Mouse (Mus musculus) liver (tissue): ENCODE measurements around the gene Shd.

ENCODE experiments used
- DNase-seq: peaks from one replicate; pipeline ENCODE4 v3.0.0-alpha.2; 2020; ENCODE audit warnings: mixed read lengths

The Shd gene

DNA sequence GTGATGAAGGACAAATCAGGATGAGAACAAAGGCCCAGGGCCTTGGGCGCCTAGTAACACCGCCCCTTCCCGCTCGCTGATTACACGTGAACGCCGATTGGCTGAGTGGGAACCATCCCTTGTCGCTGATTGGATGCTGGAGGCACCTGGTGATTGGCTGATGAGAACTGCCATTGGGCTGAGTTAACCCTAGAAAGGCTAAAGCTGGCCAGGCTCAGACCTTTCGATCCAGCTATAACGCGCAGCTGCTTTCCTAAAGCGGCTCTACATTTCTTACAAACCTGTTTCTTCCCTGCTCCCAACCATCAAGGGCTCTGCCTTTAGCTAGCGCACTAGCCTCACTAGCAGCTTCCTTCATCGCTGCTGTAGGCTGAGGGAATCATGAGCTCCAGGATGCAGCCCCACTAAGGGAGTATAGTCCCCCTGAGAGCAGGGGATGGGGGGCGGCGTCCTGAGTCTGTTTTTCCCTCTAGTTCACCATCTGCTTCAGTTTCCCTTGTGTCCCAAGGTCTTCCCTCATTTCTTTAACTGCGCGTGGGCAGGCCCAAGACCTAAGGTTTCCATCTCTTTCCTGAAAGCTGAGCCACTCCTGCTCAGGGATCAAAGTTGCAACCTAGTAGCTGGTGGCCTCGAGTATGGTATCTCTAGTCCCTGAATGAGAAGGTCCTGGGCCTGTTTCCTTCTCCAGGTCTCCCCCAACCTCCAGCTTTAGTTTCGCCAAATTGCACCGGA, 38.3 kb downstream of the Shd start:
- peak; percentile 92 for DNase-seq

DNA sequence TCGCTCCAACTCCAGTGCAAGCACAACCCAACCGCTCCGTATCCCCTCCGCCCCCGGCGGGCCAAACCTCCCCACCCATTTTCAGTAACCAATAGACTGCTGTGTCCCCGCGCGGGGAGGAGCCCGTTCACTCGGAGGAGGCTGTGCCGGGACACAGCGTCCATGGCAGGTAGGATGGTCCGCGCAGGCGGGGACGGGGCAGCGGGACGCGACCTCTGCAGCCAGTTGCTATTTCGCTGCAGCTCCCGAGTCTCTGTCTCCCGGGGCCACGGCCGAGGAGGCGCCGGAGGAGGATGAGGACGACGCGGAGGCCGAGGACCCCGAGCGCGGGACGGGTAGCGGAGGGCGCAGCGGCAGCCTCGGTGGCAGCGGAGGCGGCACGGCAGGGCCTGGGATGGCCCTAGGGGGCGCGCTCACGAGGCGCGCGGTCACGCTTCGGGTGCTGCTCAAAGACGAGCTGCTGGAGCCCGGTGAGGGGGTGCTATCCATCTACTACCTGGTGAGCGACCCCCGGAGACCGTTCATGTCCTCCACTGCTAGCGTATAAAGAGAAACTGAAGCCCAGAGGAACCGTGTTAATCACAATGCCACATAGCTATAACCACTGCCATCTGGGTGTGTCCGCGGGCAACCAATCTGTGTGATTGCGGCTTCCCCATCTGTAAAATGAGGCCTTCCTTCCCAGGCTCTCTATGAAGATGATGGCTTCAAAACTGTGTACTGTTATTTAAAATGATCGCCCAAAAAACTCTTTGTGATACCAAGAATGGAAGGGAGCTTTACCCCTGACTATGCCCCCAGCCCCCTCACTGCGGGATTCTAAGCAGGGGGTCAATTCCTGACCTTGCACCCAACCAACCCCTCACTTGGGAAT, 39.1 kb downstream of the Shd start:
- DNase-seq = peak; percentile 93

DNA sequence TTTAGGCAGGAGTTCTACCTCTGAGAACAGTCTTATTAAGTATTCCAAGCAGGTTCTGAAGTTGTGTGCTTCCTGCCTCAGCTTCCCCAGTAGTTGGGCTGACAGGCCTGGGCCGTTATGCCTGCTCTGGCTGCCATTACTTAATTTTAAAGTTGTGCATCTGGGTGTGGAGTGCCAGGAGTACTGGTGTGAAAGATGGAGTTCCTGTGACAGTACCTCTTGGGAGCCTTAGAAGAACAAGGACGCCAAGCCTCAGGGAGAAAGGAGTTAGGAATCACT, 39.6 kb downstream of the Shd start:
- no peak for DNase-seq

DNA sequence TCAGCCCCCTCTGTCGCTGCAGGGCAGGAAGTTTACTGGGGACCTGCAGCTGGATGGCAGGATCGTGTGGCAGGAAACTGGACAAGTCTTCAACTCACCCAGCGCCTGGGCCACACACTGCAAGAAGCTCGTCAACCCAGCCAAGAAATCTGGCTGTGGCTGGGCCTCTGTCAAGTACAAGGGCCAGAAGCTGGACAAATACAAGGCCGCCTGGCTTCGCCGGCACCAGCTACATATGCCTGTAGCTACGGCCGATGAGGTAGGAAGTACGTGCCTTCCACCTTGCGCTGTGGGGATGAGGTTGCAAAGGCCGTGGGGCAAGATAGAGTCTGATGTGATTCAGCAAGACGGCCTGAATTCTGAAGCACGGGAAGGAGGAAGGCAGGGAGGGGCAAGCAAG, 40.0 kb downstream of the Shd start:
- no peak for DNase-seq

DNA sequence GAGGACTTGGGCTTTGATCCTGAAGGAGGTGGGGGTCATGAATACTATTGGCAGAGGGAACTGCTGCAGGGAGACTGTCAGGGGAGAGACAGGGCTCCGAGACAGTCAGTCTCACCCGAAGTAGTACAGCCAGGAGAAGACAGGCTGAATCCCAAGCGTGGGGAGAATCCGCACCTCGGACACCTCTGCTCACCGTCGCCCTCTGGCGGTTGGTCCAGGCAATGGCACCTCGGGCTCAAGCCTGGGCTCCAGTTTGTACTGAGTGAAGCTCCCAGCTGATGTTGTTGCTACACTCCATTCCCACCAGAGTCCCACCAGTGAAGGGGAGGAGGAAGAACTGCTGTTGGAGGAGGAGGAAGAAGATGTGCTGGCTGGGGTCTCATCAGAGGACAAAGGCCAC, 40.4 kb downstream of the Shd start:
- peak; percentile 81 for DNase-seq

DNA sequence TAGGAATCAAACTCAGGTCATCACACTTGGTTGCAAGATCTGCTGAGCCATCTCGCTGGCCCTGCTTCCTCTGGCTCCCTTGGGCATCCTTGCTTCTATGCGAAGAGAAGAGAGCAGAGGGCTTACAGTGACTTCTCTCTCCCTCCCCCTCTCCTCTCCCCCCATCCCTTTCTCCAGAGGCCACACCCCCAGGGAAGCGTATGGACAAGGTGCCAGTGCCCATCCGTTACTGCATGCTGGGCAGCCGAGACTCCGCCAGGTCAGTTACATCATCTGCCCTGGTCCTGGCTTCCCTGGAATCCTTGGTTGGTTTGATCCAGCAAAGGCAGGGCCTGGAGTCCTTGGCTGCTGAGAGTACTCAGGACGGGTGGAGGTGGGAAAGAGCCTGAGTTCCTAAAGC, 41.2 kb downstream of the Shd start:
- DNase-seq = no peak

DNA sequence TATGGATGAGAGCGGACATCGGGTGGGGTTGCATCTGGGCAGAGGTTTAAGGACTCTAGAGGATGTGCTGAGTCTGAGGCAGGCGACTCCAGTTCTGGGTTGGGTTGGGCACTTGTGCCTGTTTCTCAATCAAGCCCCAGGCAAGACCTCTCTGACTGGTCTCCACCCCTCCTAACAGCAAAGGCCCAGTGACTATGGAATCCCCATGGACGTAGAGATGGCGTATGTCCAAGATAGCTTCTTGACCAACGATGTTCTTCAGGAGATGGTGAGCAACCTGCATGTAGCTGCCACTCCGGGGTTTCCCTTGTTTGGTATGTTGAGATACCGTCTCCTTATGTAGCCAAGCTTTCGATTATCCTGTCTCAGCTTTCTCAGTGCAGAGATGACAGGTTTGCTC, 45.0 kb downstream of the Shd start:
- no peak for DNase-seq

DNA sequence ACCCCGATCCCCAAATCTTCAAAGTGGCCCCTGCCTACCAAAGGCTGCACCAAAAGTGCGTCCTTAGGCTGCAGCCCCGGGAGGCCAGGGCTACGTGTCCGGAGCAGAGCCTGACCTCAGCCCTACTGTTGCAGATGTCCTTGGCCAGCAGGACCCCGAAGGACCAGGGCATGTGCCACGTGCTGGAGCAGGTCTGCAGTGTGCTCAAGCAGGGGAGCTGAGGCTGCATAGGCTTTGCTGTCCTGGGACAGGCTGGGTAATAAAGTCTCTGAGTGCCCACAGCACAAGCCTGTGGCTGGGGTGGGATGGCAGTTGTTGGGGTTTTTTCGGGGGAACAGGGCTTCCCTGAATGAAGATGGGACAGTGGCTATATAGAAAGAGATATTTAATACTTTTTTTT, 46.1 kb downstream of the Shd start:
- DNase-seq = no peak

DNA sequence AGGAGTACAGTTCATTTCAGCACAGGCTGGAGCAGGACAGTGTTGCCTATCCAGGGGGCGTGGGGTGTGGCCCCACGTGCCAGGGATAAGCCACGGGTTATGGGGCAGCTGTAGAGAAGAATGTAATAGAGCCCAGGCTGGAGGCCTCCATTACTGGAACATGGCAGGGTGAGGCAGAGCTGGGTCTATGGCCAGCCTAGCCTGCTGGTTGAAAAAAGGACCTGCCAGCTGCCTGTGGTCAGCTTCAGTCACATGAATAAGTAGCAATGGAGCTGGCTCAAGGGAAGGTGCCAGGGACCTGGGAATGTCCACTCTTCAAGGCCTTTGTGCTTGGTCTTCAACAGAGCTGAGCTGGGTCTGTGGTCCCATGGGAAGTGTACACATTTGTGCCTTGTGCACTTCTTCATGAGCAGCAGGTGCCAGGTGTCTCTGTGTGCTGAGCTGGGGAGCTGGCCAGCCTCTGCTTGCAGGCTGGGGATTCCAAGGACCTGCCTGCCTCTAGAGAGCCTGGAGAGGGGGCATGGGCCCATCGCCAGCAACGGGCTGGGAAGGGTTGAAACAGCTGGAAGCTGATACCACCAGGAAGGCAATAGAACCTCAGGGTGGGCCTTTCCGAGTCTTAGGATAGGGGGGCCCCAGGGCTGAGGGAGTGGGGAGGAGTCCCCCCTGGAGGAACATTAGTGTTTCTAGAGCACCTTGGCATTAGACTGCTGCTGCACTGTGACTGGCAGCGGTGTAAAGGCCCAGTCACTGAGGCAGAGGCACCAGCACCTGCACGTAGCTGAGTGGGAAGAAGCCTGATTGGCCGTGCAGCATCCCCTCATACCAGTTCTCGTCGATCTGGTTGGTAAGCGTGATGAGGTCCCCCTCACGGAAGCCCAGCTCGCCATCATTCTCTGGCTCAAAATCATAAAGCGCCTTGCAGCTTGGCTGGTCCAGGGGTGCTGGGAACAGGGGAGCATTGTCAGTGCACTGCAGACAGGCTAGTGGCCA, 46.8 kb downstream of the Shd start:
- no peak for DNase-seq

DNA sequence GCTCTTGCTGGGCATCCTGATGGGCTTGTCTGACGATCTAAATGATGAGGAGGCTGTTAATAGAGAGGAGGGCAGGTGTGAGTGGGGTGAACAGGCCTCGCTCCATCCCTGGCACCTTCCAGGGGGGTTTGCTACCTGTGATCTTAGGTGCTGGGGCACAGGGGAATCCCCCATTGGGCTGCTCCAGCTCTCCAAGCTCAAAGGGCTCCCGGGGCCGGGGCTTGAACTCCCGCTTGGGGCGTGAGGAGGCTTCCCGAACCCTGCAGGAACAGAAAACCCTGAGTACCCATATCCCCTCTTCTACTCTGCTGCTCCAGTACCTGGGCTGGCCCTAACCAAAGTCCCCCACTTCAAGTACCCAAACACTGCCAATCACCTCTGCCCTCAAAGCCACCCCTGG, 47.6 kb downstream of the Shd start:
- DNase-seq = no peak

DNA sequence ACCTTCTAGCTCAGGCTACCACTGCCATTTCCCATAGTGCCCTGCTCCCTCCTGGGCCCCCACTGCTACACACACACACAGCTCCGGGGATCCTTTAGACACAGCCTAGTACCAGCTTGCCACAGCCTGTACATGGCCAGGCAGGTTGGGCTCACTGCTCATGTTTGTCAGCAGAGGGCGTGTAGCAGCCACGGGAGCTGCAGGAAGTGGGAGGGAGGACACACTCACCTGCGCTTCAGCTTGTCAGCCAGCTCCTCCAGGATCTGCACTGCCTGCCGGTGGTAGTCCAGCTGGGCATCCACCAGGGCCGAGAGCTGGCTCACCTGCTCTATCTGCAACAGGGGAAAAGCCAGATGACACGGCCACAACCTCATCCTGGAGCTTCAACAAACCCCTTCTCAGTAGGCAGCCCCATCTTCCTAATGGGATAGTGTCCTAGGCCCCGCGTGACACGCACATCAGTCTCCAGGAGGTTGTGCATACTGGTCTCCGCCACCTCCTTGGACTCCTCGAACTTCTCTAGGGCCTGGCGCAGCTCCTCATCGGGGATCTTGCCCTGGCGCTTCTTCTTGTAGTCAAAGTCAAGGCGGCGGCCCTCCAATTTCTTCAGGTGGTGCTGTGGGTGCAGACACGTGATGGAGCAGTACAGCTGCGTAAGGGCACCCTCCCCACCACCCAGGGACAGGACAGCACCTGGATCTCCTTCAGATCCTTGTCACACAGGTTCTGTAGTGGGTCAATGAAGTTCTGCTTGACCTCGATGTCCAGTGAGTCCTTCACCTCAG, 48.3 kb downstream of the Shd start:
- DNase-seq = peak; percentile 37

DNA sequence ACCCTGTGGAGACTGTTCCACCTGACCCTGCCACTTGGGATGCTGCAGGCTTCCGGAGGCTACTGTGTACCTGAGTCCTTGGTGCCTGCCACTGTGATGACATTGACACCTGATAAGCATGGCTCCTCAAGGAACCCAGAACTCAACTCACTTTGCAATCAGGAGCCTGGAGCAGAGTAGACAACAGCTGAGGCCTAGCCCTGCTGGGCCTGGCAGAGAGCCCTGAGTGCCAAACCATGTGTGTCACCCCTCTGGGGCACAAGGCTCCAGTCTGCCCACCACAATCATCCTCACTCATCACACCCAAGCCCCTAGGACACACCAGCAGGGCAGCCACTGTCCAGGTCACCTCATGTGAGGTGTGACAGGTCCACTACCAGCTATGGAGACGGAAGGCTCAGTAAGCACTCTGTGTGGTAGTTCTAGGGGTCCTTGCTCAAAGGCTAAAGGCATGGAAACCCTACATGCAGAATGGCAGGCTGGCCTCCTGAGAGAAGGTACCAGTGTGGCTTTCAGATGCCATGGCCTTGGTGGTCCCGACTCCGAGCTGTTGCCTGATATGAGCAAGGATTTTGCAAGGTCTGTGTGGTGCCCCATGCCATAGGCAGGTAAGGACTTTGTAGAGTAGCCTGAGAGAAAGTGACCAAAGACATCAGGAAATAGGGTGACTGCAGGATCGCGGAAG, 50.3 kb downstream of the Shd start:
- DNase-seq = no peak

DNA sequence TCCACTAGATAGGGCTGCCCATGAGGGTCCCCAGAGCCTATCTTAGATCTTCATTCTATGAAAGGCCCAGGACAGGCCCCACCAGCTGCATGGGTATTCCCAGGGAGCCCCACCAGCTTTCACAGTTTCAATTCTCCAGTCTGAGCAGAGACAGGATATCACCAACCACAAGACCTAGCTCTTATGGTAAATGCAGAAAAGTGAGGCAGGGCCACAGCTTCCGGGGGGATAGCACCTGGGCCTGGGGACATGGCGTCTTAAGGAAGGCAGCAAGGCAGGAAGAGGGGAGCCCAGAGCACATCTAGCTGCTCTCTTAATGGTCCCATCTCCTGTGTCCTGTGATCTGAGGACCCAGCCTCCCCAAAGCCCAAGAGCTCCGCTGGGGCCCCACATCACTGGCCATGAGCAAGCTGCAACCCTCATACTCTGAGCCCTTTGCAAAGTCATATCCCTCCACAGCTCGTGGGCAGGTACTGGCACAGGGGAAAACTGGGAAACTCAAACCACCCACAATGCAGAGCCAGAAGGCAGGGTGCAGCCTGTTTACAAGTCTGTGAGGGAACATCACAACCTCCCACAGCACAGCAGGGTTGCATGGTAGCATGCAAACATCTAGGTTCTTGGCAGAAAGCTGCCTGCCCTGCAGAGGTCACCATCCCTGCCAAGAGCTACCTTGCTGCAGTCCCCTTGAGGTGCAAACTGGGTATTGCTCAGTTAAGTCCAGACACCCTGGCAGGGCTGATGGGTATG, 51.1 kb downstream of the Shd start:
- no peak for DNase-seq

DNA sequence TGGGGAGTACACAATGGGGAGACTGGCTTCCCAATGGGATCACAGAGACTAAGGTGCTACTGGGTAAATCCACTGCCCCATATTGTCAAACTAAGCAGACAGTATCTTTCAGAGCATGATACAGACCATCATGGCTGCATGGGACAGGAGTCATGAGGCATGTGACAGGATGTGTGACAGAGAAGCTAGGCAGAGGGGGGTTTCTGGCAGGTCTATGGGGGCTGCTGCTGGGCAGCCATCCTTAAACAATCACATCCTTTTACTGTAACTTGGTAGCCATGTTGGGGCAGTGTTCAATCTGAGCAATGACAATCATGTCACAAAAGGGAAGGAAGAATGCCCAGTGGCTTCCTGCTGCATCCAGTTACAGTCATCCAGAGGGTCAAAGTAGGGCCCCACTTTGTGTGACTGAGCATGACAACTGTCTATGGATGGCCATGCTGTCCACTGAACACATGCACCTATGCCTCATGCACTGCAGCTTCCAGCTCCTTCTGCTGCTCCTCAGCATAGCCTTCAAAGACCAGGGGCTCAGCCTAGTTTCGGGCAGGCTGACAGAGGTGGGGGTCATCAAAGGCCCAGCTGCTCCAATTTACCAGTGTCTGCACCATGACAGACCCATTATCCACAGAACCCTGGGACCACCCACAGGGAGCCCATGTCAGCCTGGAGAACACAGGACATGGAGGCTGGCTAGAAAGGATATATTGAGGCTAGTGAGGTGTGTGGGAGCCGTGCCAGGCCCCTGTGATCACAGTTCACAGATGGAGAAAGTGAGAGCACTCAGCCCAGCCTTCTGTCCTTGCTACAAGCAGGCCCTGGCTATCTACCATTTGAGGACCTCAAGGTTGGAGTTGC, 52.1 kb downstream of the Shd start:
- DNase-seq = no peak

DNA sequence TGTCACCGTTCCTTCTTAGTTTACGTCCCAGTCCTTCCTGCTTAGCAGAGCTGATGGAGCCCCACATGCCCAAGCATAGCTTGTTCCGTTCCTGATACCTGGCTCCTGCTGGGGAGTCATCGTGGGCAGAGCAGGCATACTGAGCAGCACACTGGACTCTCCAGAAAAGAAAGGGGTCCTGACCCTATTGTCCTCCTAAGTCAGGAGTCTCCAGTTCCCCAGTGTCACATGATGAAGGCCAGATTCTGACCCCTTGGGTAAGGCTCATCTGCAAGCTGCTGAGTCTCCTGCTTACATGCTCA, 52.7 kb downstream of the Shd start:
- DNase-seq = no peak

DNA sequence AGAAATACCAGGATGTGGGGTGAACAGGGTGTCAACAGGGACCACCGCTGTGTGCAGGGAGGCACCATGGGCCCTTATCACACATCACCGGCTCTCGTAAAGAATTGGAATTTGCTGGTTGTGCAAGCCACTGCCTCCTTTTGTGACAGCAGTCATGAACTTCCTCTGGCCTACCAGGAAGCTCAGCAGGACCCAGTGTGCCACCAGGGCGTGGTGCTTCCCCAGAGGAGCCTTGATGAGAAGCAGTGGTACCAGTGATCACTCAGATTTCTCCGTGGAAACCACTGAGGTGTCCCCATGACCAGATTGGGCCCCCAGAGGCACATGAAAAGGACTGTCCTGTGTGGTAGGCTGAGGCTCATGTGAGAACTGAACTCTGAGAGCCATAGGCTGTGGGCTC, 53.1 kb downstream of the Shd start:
- no peak for DNase-seq

DNA sequence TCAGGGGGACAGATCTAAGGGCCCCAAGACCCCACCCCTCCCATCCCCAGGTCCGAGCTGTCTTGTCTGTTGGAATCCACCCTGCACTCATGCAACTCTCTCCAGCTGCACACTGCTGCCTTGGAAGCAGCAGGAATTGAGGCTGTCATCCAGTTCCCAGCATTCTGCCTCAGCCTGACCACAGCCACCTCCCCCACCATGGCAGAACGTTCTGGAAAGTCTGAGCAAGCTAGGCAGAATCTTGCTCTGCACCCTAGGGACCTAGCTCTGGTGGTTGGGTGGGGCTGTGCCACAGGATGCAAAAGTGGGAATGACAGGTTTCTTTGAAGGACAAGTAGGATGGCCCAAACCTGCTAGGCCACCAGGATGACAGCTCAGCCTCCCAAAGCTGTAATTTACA, 54.2 kb downstream of the Shd start:
- DNase-seq = no peak

DNA sequence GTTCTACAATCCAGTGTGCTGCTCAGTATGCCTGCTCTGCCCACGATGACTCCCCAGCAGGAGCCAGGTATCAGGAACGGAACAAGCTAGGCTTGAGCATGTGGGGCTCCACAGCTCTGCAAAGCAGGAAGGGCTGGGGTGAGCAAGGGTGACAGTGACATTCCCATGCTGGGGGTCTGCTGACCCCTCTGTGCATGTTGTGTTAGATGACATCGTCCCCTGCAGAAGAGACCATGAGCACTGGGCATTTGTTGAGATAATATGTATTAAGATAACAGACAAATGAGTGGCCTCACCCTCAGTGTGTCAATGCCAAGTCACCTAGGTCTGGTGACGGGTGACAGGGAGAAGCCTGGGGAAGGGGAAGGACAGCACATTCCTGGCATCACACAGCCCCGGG, 54.7 kb downstream of the Shd start:
- no peak for DNase-seq
